Mouse (Mus musculus) lung, adult 10 weeks (tissue): Measurements from ENCODE around the gene Tmem126b. TPM values are rescaled to one million over a fixed set of nuclear protein-coding genes. Genes with fewer than 3 reads are reported as not detected.

Experiments used
- polyA plus RNA-seq: library from polyadenylated mRNA; stranded (reverse); fragments of 350-450 nt; fragmentation: Illumina TruSeq; extraction: RNeasy Lipid Tissue Mini Kit (QIAGEN cat#74804); gene quantifications from one replicate; pipeline ENCODE4 v1.2.3, GENCODE M21; 2014; ENCODE audit warnings: low read depth, low replicate concordance; ENCODE audit not compliant: insufficient read depth

Gene Tmem126b
- polyA plus RNA-seq = 17.0 TPM

DNA sequence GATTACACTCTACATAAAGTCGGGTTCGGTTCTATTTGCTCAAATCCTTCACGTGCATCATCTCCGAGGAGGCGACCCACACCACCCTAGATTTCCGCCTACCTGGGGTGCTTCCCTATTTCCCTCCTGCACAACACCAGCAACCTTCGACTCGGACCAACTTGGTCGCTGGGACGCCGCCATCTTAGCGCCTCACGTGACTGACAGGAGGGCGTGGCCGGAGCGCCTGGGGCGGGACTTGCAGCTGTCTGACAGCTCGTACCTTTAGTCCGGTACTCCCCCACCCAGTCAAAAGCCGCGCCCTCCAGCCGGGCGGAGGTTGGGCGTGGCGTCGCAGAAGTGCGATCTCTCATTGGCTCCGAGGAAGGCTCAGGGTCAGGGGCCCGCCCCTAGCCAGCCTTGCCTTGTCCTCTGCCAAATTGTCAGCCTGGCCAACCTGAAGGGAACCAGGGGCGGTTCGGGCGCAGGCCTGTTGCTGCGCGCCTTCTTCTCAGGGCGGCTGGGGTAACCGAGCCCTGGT, at the start of gene Tmem126b:
TSS of gene Tmem126b (minus strand) at position 209 of the 520 bp plus-strand sequence.

GRCm38 (mm10) chr7:90476313-90477245, 778 bp upstream of the Tmem126b start, which contains the start of gene Dlg2:
Gene Dlg2, plus strand, starts transcription at chr7:90476672.

DNA sequence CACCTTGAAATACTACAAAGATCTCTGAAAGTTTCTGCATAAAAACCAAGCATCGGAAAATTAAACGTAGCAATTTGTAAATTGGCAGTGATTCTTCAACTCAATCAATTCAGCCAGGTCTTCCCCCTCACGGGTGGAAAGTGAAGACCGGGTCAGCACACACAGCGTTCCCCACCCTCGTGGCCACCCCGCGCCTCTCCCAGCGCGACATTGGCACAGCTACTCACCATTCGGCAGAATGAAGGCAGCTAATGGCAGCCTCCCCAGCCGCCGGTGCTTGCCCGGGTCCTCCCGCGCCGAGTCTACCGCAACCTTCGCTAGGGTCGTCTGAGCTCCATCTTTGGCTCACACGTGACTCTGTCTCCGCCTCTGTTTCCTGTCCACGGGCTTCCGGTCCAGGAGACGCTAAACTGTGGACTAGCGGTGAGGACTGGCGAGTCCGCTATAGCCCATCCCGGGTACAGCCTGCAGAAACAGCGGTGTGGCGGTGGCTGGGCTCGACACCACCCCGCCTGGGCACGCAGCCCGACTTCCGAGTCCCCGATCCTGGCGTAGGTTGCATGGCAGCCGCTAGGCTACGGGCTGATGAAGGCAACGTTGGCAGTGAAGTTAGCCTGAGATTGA, 18.8 kb downstream of the Tmem126b start, which contains the start of gene Tmem126a:
TSS of gene Tmem126a (minus strand) at position 385 of the 624 bp plus-strand sequence.

GRCm38 (mm10) chr7:90442518-90443080, 33.2 kb downstream of the Tmem126b start, which contains the start of gene Crebzf:
Gene Crebzf, plus strand, starts transcription at chr7:90442729.

DNA sequence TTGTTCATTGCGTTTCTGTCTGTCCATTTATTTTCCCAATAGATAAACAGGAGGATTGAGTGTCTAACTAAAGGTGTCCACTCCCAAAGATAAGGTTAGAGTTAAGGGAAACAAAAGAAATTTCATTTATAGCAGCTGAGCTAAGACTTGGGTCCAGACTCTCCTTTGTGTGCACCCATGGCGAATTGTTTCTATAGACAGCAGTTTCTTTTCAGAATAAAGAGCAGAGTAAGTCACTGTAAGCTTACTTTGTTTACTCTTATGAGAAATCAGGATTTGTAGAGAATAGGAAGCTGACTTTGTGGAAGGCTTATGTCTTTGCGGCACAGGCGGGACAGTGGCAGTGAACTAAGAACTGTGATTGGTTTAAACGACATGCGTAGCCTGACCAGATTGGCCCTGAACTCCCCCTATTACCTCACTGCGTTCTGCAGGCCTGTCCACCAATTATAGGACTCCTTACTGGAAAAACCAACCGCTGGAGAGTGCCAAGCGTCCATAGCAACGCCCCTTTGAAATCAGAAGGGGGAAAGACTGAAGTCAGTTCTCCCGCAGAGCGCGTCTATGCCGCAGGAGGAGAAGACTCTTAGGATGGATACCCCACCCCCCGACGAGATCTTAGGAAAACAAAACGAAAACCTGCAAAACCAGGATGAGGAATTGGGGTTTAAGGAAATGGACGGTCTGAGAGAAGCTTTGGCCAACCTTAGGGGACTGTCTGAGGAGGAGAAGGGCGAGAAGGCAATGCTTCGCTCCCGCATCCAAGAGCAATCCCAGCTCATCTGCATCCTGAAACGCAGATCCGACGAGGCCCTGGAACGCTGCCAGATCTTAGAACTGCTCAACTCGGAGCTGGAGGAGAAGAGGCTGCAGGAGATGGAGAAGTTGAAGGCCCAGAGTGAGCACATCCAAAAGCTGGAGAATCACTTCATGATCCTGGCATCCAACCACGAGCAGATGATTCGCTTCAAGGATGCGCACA, 49.5 kb downstream of the Tmem126b start, which contains the start of gene Ccdc89:
TSS of gene Ccdc89 (plus strand) at position 558 of the 982 bp plus-strand sequence.

Other genes with a start within 250 kb of the Tmem126b start
- gene Ccdc83, start 210.2 kb downstream of the Tmem126b start, polyA plus RNA-seq = 0.56 TPM
- gene Sytl2, start 173.7 kb downstream of the Tmem126b start, polyA plus RNA-seq = 12.1 TPM
- 0.75 TPM for gene Ccdc89, start 49.4 kb downstream of the Tmem126b start, polyA plus RNA-seq
- gene Crebzf, start 33.3 kb downstream of the Tmem126b start, polyA plus RNA-seq = 31.9 TPM
- gene Tmem126a, start 18.8 kb downstream of the Tmem126b start, polyA plus RNA-seq = 42.9 TPM
- 0.48 TPM for gene Dlg2, start 671 bp upstream of the Tmem126b start, polyA plus RNA-seq